Mouse (Mus musculus): ENCODE data around the gene Myocos.
A peak's percentile ranks its signal among the peaks of the same experiment; 100 is the strongest.
"Not testable (repeated sequence)": the region's sequence is repeated elsewhere in the genome, so short reads cannot be mapped to it uniquely, and the experiment has no call there.

Gene Myocos

DNA sequence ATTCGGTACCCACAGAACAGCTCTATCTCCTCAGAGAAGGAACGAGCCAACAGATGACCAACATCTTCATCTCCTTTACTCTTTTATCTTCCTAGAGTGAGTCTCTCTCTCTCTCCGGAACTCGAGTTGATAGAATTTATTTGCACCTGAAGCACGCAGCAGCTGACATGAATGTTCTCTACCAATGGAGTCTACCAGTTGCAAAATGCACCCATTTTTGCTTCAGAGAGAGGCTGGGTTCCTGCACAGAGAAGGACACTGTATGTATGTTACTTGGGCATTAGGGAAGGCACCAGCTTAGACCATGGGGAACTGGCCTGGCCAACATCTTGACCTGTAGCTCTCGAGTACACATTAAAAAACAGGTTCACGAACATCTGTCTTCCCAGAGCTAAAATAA, at the start of gene Myocos:
Myocos (minus strand) TSS at position 101 of the 400 bp plus-strand sequence.
- DNase-seq: no peak

- no peak for DNase-seq
Measured at GRCm38 (mm10) chr1:162700389-162701066, 42.5 kb upstream of the Myocos start.

- DNase-seq: no peak
Measured at GRCm38 (mm10) chr1:162697866-162698265, 39.8 kb upstream of the Myocos start.

DNA sequence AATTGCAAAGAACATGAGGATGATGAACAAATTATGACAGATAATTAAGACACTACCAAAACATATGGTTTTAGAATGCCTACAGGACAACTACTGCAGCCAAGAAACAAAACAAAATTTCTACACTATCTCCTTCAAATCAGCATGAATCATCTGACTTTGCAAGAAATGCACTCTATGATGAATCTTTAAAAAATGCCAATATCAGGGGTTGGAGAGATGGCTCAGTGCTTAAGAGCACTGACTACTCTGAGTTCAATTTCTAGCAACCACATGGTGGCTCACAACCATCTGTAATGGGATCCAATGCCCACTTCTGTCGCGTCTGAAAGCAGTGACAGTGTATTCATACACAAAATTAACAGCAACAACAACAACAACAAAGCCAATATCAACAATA, 35.7 kb upstream of the Myocos start:
- DNase-seq: no peak

DNA sequence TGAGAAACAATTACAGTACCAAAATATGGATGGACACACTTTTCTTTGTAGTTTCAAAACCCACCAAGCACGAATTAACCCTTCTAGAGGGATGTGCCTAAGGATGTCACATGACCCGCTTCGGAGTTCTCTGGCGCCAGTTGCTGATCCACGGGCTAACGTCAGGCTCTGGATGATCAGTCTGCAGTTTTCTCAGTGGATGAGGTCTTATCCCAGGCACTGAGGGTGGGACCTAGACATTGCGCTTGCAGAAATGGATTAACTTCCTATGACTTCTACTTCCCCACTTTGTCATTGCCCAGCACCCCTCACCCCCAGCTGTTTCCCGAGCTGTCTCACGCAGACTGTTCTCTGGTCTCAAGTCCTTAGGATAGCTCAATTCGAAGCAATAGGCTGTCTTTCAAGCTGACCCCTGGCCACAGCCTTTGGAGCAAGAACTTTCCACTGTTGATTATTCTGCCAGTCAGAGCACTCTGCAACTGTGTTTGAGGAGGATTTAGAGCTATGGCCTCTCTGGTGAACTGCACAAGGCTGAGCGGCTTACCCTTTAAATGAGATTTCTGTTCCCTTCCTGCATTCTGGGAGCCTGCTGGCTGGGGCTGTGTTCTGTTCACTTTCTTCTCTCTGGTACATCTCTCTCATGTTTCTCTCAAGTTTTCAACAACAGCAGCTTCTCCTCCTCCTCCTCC, 7.6 kb upstream of the Myocos start:
- no peak for DNase-seq

- peak; percentile 89 for DNase-seq
Measured at GRCm38 (mm10) chr1:162664826-162665475, 6.9 kb upstream of the Myocos start.

GRCm38 (mm10) chr1:162660276-162660860, 2.3 kb upstream of the Myocos start:
- peak; percentile 17 for DNase-seq

DNA sequence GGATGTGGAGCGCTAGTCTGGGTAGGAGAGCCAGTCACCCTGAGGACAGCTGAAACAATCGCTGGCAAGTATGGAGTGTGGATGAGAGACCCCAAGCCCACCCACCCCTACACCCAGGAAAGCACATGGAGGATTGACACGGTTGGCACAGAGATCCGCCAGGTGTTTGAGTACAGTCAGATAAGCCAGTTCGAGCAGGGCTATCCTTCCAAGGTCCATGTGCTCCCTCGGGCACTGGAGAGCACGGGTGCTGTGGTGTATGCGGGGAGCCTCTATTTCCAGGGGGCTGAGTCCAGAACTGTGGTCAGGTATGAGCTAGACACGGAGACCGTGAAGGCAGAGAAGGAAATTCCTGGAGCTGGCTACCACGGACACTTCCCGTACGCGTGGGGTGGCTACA, 9.6 kb downstream of the Myocos start:
- DNase-seq: no peak

GRCm38 (mm10) chr1:162646083-162646686, 11.8 kb downstream of the Myocos start:
- peak; percentile 44 for DNase-seq

GRCm38 (mm10) chr1:162643752-162644151, 14.3 kb downstream of the Myocos start:
- DNase-seq: peak; percentile 88

DNA sequence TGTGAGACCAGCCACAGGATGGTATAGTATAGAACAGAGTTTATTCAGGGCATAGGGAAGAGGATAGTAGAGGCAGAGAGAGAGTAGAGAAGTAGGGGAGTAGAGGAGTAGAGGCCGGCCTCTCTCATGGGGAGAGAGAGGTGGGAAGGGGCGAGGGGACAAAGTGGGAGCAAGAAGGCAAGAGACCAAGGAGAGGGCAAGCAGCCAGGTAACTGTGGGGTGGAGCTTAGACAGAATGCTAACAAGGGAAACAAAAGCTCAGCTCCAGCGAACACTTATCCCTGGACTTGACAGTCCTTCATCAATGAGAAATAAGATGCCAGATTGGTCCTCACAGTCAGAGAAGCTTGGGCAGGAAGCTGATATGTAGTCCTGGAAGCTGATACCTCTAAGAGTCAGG, 15.4 kb downstream of the Myocos start:
- DNase-seq: no peak

GRCm38 (mm10) chr1:162639861-162640260, 18.2 kb downstream of the Myocos start:
- peak; percentile 38 for DNase-seq

DNA sequence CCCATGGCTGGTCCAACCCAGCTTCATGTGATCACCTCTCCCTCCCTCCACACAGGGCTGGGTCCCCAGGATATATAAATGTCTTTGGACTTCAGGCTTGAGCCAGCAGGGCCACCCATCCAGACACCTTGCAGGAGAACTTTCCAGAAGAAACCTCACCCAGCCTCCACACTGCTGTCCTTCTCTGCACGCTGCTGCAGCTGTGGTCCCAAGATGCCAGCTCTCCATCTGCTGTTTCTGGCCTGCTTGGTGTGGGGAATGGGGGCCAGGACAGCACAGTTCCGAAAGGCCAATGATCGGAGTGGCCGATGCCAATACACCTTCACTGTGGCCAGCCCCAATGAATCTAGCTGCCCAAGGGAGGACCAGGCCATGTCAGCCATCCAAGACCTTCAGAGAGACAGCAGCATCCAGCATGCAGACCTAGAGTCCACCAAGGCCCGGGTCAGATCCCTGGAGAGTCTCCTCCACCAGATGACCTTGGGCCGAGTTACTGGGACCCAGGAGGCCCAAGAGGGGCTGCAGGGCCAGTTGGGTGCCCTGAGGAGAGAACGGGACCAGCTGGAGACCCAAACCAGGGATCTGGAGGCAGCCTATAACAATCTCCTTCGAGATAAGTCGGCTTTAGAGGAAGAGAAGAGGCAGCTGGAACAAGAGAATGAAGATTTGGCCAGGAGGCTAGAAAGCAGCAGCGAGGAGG, 18.8 kb downstream of the Myocos start, which contains the start of gene Myoc:
Myoc (plus strand) TSS at position 105 of the 700 bp plus-strand sequence.
- no peak for DNase-seq

DNA sequence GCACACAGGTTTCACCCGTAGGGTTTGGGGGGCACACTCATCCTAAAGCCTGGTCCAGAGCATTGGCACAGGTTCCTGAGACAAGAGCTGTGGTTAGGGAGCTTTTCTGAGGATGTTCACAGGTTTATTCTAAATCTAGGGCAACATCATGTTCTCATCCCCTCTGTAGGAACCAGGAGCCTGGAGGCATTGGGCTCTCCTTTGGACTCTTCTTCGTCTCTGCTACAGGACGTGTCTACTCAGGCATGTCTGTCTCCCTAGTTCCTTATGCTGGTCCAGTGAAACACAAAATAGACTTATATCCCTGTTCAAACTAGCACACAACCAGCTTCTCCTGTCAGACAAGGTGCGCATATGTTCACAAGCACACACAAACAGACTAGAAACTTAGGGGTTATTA, 19.5 kb downstream of the Myocos start:
- no peak for DNase-seq

GRCm38 (mm10) chr1:162636516-162636915, 21.5 kb downstream of the Myocos start:
- DNase-seq: no peak

DNA sequence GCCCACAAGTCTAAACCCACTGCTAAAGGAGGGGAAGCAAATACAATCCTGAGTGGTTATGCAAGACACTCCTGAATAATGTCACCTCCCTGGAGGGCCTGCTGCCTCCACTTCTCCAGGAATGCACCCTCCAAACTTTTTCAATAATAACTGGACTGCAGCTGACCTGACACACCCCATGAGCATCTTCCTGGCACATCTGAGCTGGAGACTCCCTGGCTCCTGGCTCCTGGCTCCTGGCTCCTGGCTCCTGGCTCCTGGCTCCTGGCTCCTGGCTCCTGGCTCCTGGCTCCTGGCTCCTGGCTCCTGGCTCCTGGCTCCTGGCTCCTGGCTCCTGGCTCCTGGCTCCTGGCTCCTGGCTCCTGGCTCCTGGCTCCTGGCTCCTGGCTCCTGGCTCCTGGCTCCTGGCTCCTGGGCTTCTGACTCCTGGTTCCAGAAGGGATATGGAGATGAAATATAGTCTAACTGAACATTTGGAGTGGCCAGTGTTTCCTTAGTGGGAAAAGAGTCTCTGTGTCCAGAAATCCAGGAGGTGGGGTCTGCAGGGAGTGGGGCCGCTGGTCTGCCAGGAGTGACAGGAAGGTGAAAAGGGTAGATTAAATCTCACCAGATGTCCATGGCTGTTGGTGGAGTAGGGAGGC, 22.6 kb downstream of the Myocos start:
- DNase-seq: peak; percentile 18

DNA sequence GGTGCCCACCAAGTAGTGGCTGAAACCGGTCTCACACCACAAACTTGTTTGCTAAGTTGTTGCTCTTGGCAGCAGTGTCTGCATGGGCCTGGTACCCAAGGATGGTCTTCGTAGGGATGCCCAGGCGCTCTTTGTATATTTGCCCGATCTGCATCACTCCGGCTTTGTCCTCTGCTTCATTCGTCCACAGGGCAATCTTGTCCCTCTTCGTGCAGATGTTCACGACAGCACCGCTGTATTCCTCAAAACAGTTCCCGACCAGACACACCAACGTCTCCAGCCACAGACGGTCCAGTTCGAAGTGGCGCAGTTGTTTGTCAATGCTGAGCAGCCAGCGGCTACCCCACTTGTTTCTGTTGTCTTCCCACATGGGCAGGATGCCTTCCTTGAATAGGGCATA, 29.7 kb downstream of the Myocos start:
- not testable (repeated sequence) for DNase-seq

DNA sequence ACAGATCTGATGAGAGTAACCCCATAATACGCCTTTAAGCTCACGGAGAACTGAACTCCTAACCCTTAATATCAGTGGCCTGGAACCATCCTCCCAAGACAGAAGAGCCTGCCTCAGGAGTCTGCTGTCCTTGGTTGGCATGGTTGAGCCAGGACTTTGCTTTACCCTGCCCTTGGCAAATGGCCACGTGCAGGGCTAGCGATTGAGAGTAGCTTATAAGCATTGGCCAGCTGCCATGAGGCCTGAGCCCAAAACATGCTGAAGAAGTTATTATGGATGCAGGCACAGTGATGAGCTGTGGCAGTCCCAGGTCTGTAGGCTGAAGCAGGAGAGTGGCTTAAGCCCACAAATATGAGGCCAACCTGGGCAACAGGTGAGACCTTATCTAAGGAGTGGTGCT, 30.2 kb downstream of the Myocos start:
- not testable (repeated sequence) for DNase-seq

GRCm38 (mm10) chr1:162625229-162625628, 32.8 kb downstream of the Myocos start:
- DNase-seq: peak; percentile 58

GRCm38 (mm10) chr1:162623895-162624294, 34.1 kb downstream of the Myocos start:
- DNase-seq: no peak

DNA sequence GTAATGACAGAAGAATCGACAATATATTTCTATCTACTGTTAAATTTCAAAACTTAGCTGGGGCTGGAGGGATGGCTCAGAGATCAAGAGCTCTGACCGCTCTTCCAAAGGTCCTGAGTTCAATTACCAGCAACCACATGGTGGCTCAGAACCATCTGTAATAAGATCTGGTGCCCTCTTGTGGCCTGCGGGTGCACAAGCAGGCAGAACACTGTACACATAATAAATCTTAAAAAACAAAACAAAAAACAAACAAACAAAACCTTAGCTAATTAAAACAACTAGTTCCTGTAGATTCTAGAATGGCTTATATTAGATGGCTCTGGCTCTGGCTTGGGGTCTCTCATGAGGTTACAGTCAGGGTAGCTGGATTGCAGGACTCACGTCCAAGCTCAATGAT, 37.5 kb downstream of the Myocos start:
- no peak for DNase-seq

GRCm38 (mm10) chr1:162615511-162615910, 42.5 kb downstream of the Myocos start:
- DNase-seq: no peak
